Mouse (Mus musculus): ENCODE data around the gene Epha7. TPM values are rescaled to one million over a fixed set of nuclear protein-coding genes. Genes with fewer than 3 reads are reported as not detected.

Epha7 gene
- polyA plus RNA-seq, 1 experiment from 2014 or later = 26.4 TPM

GRCm38 (mm10) chr4:28910127-28910526 is 97.2 kb downstream of the Epha7 start:
- H3K4me3 ChIP-seq (ENCODE audit: low read depth, low read length) = no peak overlapping the region
- no peak overlapping the region for H3K27ac ChIP-seq (ENCODE audit: low read depth, low read length)
- peak; percentile 51 for DNase-seq (ENCODE audit: low spot score)
- WGBS = 59% methylated on average over 4 of the region's 4 CpGs
- no peaks in the 10 kb centered on the region for H3K36me3 ChIP-seq (ENCODE audit: control insufficient read depth, insufficient read depth, low read length)
- no peaks in the 10 kb centered on the region for H3K27me3 ChIP-seq (replicated peaks; ENCODE audit: control insufficient read depth, insufficient read depth, low read length)
- peaks cover 5% of the 10 kb centered on the region for H3K4me1 ChIP-seq (ENCODE audit: control insufficient read depth, insufficient read depth, low read length)
- H3K4me2 ChIP-seq (ENCODE audit: low read length) = no peak overlapping the region
- H3K9ac ChIP-seq (ENCODE audit: low read length) = no peak overlapping the region
- ATAC-seq = peak; percentile 42; the same call in 1 of the 2 replicates
- H3K9me3 ChIP-seq (replicated peaks; ENCODE audit: control insufficient read depth, low read length) = no peaks in the 10 kb centered on the region

- H3K27ac ChIP-seq (ENCODE audit: low read depth, low read length) = no peak overlapping the region
- H3K27me3 ChIP-seq (replicated peaks; ENCODE audit: control insufficient read depth, insufficient read depth, low read length) = no peaks in the 10 kb centered on the region
- DNase-seq (ENCODE audit: low spot score) = no peak
- H3K4me1 ChIP-seq (ENCODE audit: control insufficient read depth, insufficient read depth, low read length) = peaks cover 5% of the 10 kb centered on the region
- H3K9me3 ChIP-seq (replicated peaks; ENCODE audit: control insufficient read depth, low read length) = no peaks in the 10 kb centered on the region
- no peak overlapping the region for H3K4me3 ChIP-seq (ENCODE audit: low read depth, low read length)
- H3K36me3 ChIP-seq (ENCODE audit: control insufficient read depth, insufficient read depth, low read length) = no peaks in the 10 kb centered on the region
- H3K9ac ChIP-seq (ENCODE audit: low read length) = no peak overlapping the region
- H3K4me2 ChIP-seq (ENCODE audit: low read length) = no peak overlapping the region
- 90% methylated on average over 2 of the region's 2 CpGs for WGBS
- ATAC-seq = no peak
These were observed 99.1 kb downstream of the Epha7 start for GRCm38 (mm10) chr4:28912028-28912427.

GRCm38 (mm10) chr4:28913613-28914012 is 100.7 kb downstream of the Epha7 start:
- Histone ChIP-seq H3K27me3 (replicated peaks; ENCODE audit: control insufficient read depth, insufficient read depth, low read length) (no peaks in the 10 kb centered on the region), H3K27ac (ENCODE audit: low read depth, low read length) (no peak overlapping the region), H3K36me3 (ENCODE audit: control insufficient read depth, insufficient read depth, low read length) (no peaks in the 10 kb centered on the region), H3K9ac (ENCODE audit: low read length) (no peak overlapping the region), H3K4me2 (ENCODE audit: low read length) (no peak overlapping the region), H3K4me3 (ENCODE audit: low read depth, low read length) (no peak overlapping the region), H3K9me3 (replicated peaks; ENCODE audit: control insufficient read depth, low read length) (no peaks in the 10 kb centered on the region), H3K4me1 (ENCODE audit: control insufficient read depth, insufficient read depth, low read length) (peaks cover 5% of the 10 kb centered on the region)
- WGBS = 26% methylated on average over 2 of the region's 2 CpGs
- peak; percentile 48 for DNase-seq (ENCODE audit: low spot score)
- no peak for ATAC-seq

- Histone ChIP-seq H3K4me2 (ENCODE audit: low read length) (no peak overlapping the region), H3K4me1 (ENCODE audit: control insufficient read depth, insufficient read depth, low read length) (no peaks in the 10 kb centered on the region), H3K27ac (ENCODE audit: low read depth, low read length) (no peak overlapping the region), H3K27me3 (replicated peaks; ENCODE audit: control insufficient read depth, insufficient read depth, low read length) (no peaks in the 10 kb centered on the region), H3K4me3 (ENCODE audit: low read depth, low read length) (no peak overlapping the region), H3K36me3 (ENCODE audit: control insufficient read depth, insufficient read depth, low read length) (no peaks in the 10 kb centered on the region), H3K9me3 (replicated peaks; ENCODE audit: control insufficient read depth, low read length) (no peaks in the 10 kb centered on the region), H3K9ac (ENCODE audit: low read length) (no peak overlapping the region)
- ATAC-seq = no peak
- WGBS = 94% methylated on average over 6 of the region's 6 CpGs
- no peak for DNase-seq (ENCODE audit: low spot score)
These were observed 107.7 kb downstream of the Epha7 start for GRCm38 (mm10) chr4:28920645-28921044.

GRCm38 (mm10) chr4:28926072-28926471 is 113.1 kb downstream of the Epha7 start:
- H3K4me1 ChIP-seq (ENCODE audit: control insufficient read depth, insufficient read depth, low read length) = no peaks in the 10 kb centered on the region
- H3K36me3 ChIP-seq (ENCODE audit: control insufficient read depth, insufficient read depth, low read length) = no peaks in the 10 kb centered on the region
- no peak overlapping the region for H3K4me3 ChIP-seq (ENCODE audit: low read depth, low read length)
- DNase-seq (ENCODE audit: low spot score) (no peak), ATAC-seq (no peak)
- H3K27me3 ChIP-seq (replicated peaks; ENCODE audit: control insufficient read depth, insufficient read depth, low read length) = no peaks in the 10 kb centered on the region
- H3K9me3 ChIP-seq (replicated peaks; ENCODE audit: control insufficient read depth, low read length) = no peaks in the 10 kb centered on the region
- H3K4me2 ChIP-seq (ENCODE audit: low read length) = no peak overlapping the region
- no peak overlapping the region for H3K9ac ChIP-seq (ENCODE audit: low read length)
- 93% methylated on average over 4 of the region's 4 CpGs for WGBS
- H3K27ac ChIP-seq (ENCODE audit: low read depth, low read length) = no peak overlapping the region

GRCm38 (mm10) chr4:28933431-28933830 is 120.5 kb downstream of the Epha7 start:
- no peak overlapping the region for H3K27ac ChIP-seq (ENCODE audit: low read depth, low read length)
- DNase-seq (ENCODE audit: low spot score) (no peak), ATAC-seq (no peak)
- no peak overlapping the region for H3K4me2 ChIP-seq (ENCODE audit: low read length)
- no peaks in the 10 kb centered on the region for H3K9me3 ChIP-seq (replicated peaks; ENCODE audit: control insufficient read depth, low read length)
- WGBS = 90% methylated on average over 4 of the region's 4 CpGs
- H3K36me3 ChIP-seq (ENCODE audit: control insufficient read depth, insufficient read depth, low read length) = no peaks in the 10 kb centered on the region
- no peak overlapping the region for H3K9ac ChIP-seq (ENCODE audit: low read length)
- no peak overlapping the region for H3K4me3 ChIP-seq (ENCODE audit: low read depth, low read length)
- H3K27me3 ChIP-seq (replicated peaks; ENCODE audit: control insufficient read depth, insufficient read depth, low read length) = no peaks in the 10 kb centered on the region
- H3K4me1 ChIP-seq (ENCODE audit: control insufficient read depth, insufficient read depth, low read length) = peaks cover 5% of the 10 kb centered on the region

GRCm38 (mm10) chr4:28934802-28935201 is 121.9 kb downstream of the Epha7 start:
- H3K9me3 ChIP-seq (replicated peaks; ENCODE audit: control insufficient read depth, low read length) = no peaks in the 10 kb centered on the region
- H3K27me3 ChIP-seq (replicated peaks; ENCODE audit: control insufficient read depth, insufficient read depth, low read length) = no peaks in the 10 kb centered on the region
- ATAC-seq (peak; percentile 78), DNase-seq (ENCODE audit: low spot score) (peak; percentile 72)
- no peak overlapping the region for H3K27ac ChIP-seq (ENCODE audit: low read depth, low read length)
- H3K4me1 ChIP-seq (ENCODE audit: control insufficient read depth, insufficient read depth, low read length) = peaks cover 5% of the 10 kb centered on the region
- H3K9ac ChIP-seq (ENCODE audit: low read length) = no peak overlapping the region
- WGBS = 5% methylated on average over 10 of the region's 10 CpGs
- no peaks in the 10 kb centered on the region for H3K36me3 ChIP-seq (ENCODE audit: control insufficient read depth, insufficient read depth, low read length)
- peak overlapping the region; percentile 45; the same call in 1 of the 2 replicates for H3K4me2 ChIP-seq (ENCODE audit: low read length)
- no peak overlapping the region for H3K4me3 ChIP-seq (ENCODE audit: low read depth, low read length)

- 0 out of 2 replicates have a peak overlapping the region, but pooled peaks have one; percentile 1 for H3K4me3 ChIP-seq (ENCODE audit: low read depth, low read length)
- no peaks in the 10 kb centered on the region for H3K27me3 ChIP-seq (replicated peaks; ENCODE audit: control insufficient read depth, insufficient read depth, low read length)
- no peak overlapping the region for H3K9ac ChIP-seq (ENCODE audit: low read length)
- no peaks in the 10 kb centered on the region for H3K36me3 ChIP-seq (ENCODE audit: control insufficient read depth, insufficient read depth, low read length)
- peak overlapping the region; percentile 45 for H3K4me2 ChIP-seq (ENCODE audit: low read length)
- 8% methylated on average over 11 of the region's 11 CpGs for WGBS
- DNase-seq (ENCODE audit: low spot score) = peak; percentile 74
- no peaks in the 10 kb centered on the region for H3K9me3 ChIP-seq (replicated peaks; ENCODE audit: control insufficient read depth, low read length)
- peaks cover 5% of the 10 kb centered on the region for H3K4me1 ChIP-seq (ENCODE audit: control insufficient read depth, insufficient read depth, low read length)
- no peak overlapping the region for H3K27ac ChIP-seq (ENCODE audit: low read depth, low read length)
- peak; percentile 81 for ATAC-seq
These were observed 122.6 kb downstream of the Epha7 start for GRCm38 (mm10) chr4:28935567-28935966.

GRCm38 (mm10) chr4:28940710-28941109 is 127.8 kb downstream of the Epha7 start:
- H3K27ac ChIP-seq (ENCODE audit: low read depth, low read length) = no peak overlapping the region

More at GRCm38 (mm10) chr4:28940710-28941109, 127.8 kb downstream of the Epha7 start:
- no peaks in the 10 kb centered on the region for H3K9me3 ChIP-seq (replicated peaks; ENCODE audit: control insufficient read depth, low read length)
- ATAC-seq (no peak), DNase-seq (ENCODE audit: low spot score) (no peak)
- peaks cover 2% of the 10 kb centered on the region for H3K4me1 ChIP-seq (ENCODE audit: control insufficient read depth, insufficient read depth, low read length)
- no peak overlapping the region for H3K4me3 ChIP-seq (ENCODE audit: low read depth, low read length)
- no peaks in the 10 kb centered on the region for H3K27me3 ChIP-seq (replicated peaks; ENCODE audit: control insufficient read depth, insufficient read depth, low read length)
- H3K4me2 ChIP-seq (ENCODE audit: low read length) = no peak overlapping the region
- 95% methylated on average over 2 of the region's 2 CpGs for WGBS
- H3K36me3 ChIP-seq (ENCODE audit: control insufficient read depth, insufficient read depth, low read length) = peaks cover 3% of the 10 kb centered on the region; the same call in 1 of the 2 replicates
- H3K9ac ChIP-seq (ENCODE audit: low read length) = no peak overlapping the region

Measured in forebrain, embryonic 14.5 days (tissue).